Mouse (Mus musculus) CH12.LX (cell line): ENCODE measurements around the gene Tmem164. TPM values are rescaled to one million over a fixed set of nuclear protein-coding genes. Genes with fewer than 3 reads are reported as not detected.

ENCODE experiments used
- DNase-seq: peaks from one replicate; pipeline ENCODE4 v3.0.0-alpha.2; 2013; ENCODE audit errors: extremely low read depth
- H3K27ac ChIP-seq: 2 replicates; pipeline ENCODE4 v1.5.1; 2012; ENCODE audit warnings: low read depth, mild to moderate bottlenecking, control low read depth, moderate library complexity; ENCODE audit not compliant: insufficient read depth
- H3K27me3 ChIP-seq: replicated peaks from 2 replicates; pipeline ENCODE3; 2012; ENCODE audit warnings: inconsistent platforms
- H3K36me3 ChIP-seq, 2 experiments: replicated peaks in 1 of 2; 2 replicates each; pipeline versions ENCODE3 to v1.6.1; 2012; ENCODE audit warnings: inconsistent platforms in 1 of 2, low read length in 1 of 2, mild to moderate bottlenecking in 1 of 2, mixed read lengths in 1 of 2, moderate library complexity in 1 of 2; ENCODE audit not compliant: control insufficient read depth in 1 of 2, insufficient read depth in 1 of 2
- H3K4me1 ChIP-seq, 2 experiments: 2 replicates each; pipeline ENCODE4 v1.6.1; 2012; ENCODE audit warnings: inconsistent platforms in 1 of 2, moderate library complexity in 1 of 2; ENCODE audit not compliant: insufficient read depth in 2 of 2, control insufficient read depth in 1 of 2
- H3K4me2 ChIP-seq: 2 replicates; pipeline ENCODE4 v1.6.1; 2012; ENCODE audit warnings: low read depth, mild to moderate bottlenecking, control low read depth; ENCODE audit not compliant: poor library complexity, insufficient read depth, severe bottlenecking
- H3K4me3 ChIP-seq, 3 experiments: fragments of 150-350 bp in 1 of 3; sonication (generic) in 1 of 3; replicated peaks in 1 of 3; 2 replicates each; pipeline versions ENCODE3 to v1.5.1; 2011 to 2012; ENCODE audit warnings: low read depth in 2 of 3, low read length in 2 of 3, mild to moderate bottlenecking in 2 of 3, moderate library complexity in 2 of 3, control low read depth in 1 of 3, improper control_type of control experiment in 1 of 3, inconsistent platforms in 1 of 3, mixed read lengths in 1 of 3; ENCODE audit not compliant: poor library complexity in 1 of 3
- H3K79me2 ChIP-seq: replicated peaks from 2 replicates; pipeline ENCODE4 v1.6.1; 2012; ENCODE audit warnings: mild to moderate bottlenecking, moderate library complexity; ENCODE audit not compliant: control insufficient read depth, poor library complexity, insufficient read depth, severe bottlenecking; ENCODE audit errors: extremely low read depth
- H3K9ac ChIP-seq: 2 replicates; pipeline ENCODE4 v1.6.1; 2012; ENCODE audit warnings: low read depth, mild to moderate bottlenecking, control low read depth, moderate library complexity; ENCODE audit not compliant: insufficient read depth
- H3K9me3 ChIP-seq: replicated peaks from 2 replicates; pipeline ENCODE3; 2012; ENCODE audit warnings: low read length, inconsistent platforms, mixed read lengths
- BHLHE40 ChIP-seq: IDR thresholded peaks from 2 replicates; pipeline ENCODE4 v1.6.1; 2011; ENCODE audit warnings: mild to moderate bottlenecking, low read depth, low read length, improper control_type of control experiment
- CHD1 ChIP-seq: IDR thresholded peaks from 2 replicates; pipeline ENCODE4 v1.6.1; 2012; ENCODE audit warnings: low read depth, low read length, improper control_type of control experiment, inconsistent platforms
- CHD2 ChIP-seq: IDR thresholded peaks from 2 replicates; pipeline ENCODE4 v1.6.1; 2011; ENCODE audit warnings: low read length, improper control_type of control experiment
- CTCF ChIP-seq, 2 experiments: IDR thresholded peaks in 1 of 2; conservative IDR thresholded peaks in 1 of 2; 2 replicates each; pipeline ENCODE4 v1.5.1; 2011 to 2012; ENCODE audit warnings: low read depth in 2 of 2, low read length in 2 of 2, improper control_type of control experiment in 1 of 2, inconsistent platforms in 1 of 2, mild to moderate bottlenecking in 1 of 2, moderate library complexity in 1 of 2
- E2F4 ChIP-seq: IDR thresholded peaks from 2 replicates; pipeline ENCODE4 v1.6.1; 2011; ENCODE audit warnings: low read depth, low read length, improper control_type of control experiment; ENCODE audit not compliant: insufficient replicate concordance
- ELF1 ChIP-seq: IDR thresholded peaks from 2 replicates; pipeline ENCODE4 v1.6.1; 2014; ENCODE audit warnings: low read depth, mild to moderate bottlenecking, inconsistent platforms, low read length, improper control_type of control experiment
- EP300 ChIP-seq: IDR thresholded peaks from 2 replicates; pipeline ENCODE4 v1.6.1; 2011; ENCODE audit warnings: low read length, improper control_type of control experiment
- GABPA ChIP-seq: IDR thresholded peaks from 2 replicates; pipeline ENCODE4 v1.6.1; 2012; ENCODE audit warnings: low read depth, low read length, improper control_type of control experiment, inconsistent platforms; ENCODE audit not compliant: insufficient replicate concordance
- HCFC1 ChIP-seq: IDR thresholded peaks from 2 replicates; pipeline ENCODE4 v1.6.1; 2012; ENCODE audit warnings: low read depth, mild to moderate bottlenecking, inconsistent platforms, low read length, improper control_type of control experiment
- JUND ChIP-seq: conservative IDR thresholded peaks from 2 replicates; pipeline ENCODE4 v1.6.1; 2011; ENCODE audit warnings: low read depth, low read length, improper control_type of control experiment
- MXI1 ChIP-seq: IDR thresholded peaks from 2 replicates; pipeline ENCODE4 v1.6.1; 2011; ENCODE audit warnings: mild to moderate bottlenecking, low read depth, low read length, improper control_type of control experiment
- MYC ChIP-seq: IDR thresholded peaks from 2 replicates; pipeline ENCODE4 v1.6.1; 2011; ENCODE audit warnings: low read depth, mild to moderate bottlenecking, improper control_type of control experiment, low read length
- POLR2AphosphoS2 ChIP-seq: IDR thresholded peaks from 2 replicates; pipeline ENCODE4 v1.6.1; 2011; ENCODE audit warnings: low read depth, low read length, improper control_type of control experiment
- RAD21 ChIP-seq: IDR thresholded peaks from 2 replicates; pipeline ENCODE4 v1.6.1; 2011; ENCODE audit warnings: low read depth, mild to moderate bottlenecking, low read length, improper control_type of control experiment, moderate library complexity
- RCOR1 ChIP-seq: conservative IDR thresholded peaks from 2 replicates; pipeline ENCODE4 v1.6.1; 2012; ENCODE audit warnings: low read depth, mild to moderate bottlenecking, inconsistent platforms, low read length, improper control_type of control experiment
- TBP ChIP-seq: conservative IDR thresholded peaks from 2 replicates; pipeline ENCODE4 v1.6.1; 2011; ENCODE audit warnings: low read depth, low read length, improper control_type of control experiment
- TCF12 ChIP-seq: IDR thresholded peaks from 2 replicates; pipeline ENCODE4 v1.6.1; 2014; ENCODE audit warnings: low read depth, mild to moderate bottlenecking, inconsistent platforms, low read length, improper control_type of control experiment
- UBTF ChIP-seq: IDR thresholded peaks from 2 replicates; pipeline ENCODE4 v1.6.1; 2012; ENCODE audit warnings: low read depth, mild to moderate bottlenecking, inconsistent platforms, low read length, improper control_type of control experiment, moderate library complexity
- ZC3H11A ChIP-seq: IDR thresholded peaks from 2 replicates; pipeline ENCODE4 v1.6.1; 2012; ENCODE audit warnings: low read depth, mild to moderate bottlenecking, inconsistent platforms, low read length, improper control_type of control experiment
- ZNF384 ChIP-seq: IDR thresholded peaks from 2 replicates; pipeline ENCODE4 v1.6.1; 2012; ENCODE audit warnings: low read depth, low read length, improper control_type of control experiment, inconsistent platforms
- dilution Hi-C: fragments of 300-500 bp; cut with MboI; formaldehyde crosslinking; loops from 2 replicates; pipeline ENCODE4 v1.14.3; 2020; ENCODE audit warnings: low sequenced_read_pairs; ENCODE audit not compliant: extremely low pct_unique_long_range_greater_than_20kb, extremely low pct_ligation_motif_present
- in situ Hi-C: fragments of 300-500 bp; cut with MboI; formaldehyde crosslinking; loops from 3 replicates; pipeline ENCODE4 v1.14.3; 2019; ENCODE audit warnings: low sequenced_read_pairs, low pct_ligation_motif_present, low pct_unique_long_range_greater_than_20kb, mixed read lengths
- polyA plus RNA-seq: library from polyadenylated mRNA; unstranded; fragments of >175 nt; gene quantifications from 2 replicates; pipeline ENCODE4 v1.2.1, GENCODE M21; 2012; ENCODE audit warnings: low read depth; ENCODE audit not compliant: insufficient read length
- total RNA-seq, 2 experiments: library from RNA; depleted of rRNA; stranded (reverse); fragments of 300-350 nt in 1 of 2; fragments of >200 nt in 1 of 2; gene quantifications; 2 replicates each; pipeline ENCODE4 v1.2.3; 2012 to 2014

Gene Tmem164
- total and polyA plus RNA-seq, 3 experiments = 19.2 to 22.7 (median 21.5) TPM

- dilution Hi-C loops = no loop called here
- Histone ChIP-seq H3K4me3 (no peak overlapping the region), H3K4me2 (no peak overlapping the region), H3K27me3 (no peaks in the 10 kb centered on the region), H3K79me2 (peaks cover 1% of the 10 kb centered on the region; the same call in 1 of the 2 replicates), H3K27ac (no peak overlapping the region), H3K9me3 (no peaks in the 10 kb centered on the region), H3K36me3 (no peaks in the 10 kb centered on the region), H3K9ac (no peak overlapping the region), H3K4me1 (peaks cover 0 to 7% of the 10 kb centered on the region in 2 experiments; a peak in 1 of 4 replicates)
- TF ChIP-seq CTCF (conservative IDR thresholded peaks at IDR 0.05 in 1 of 2, IDR thresholded peaks at IDR 0.05 in 1 of 2; ENCODE audit: low read depth in 2 of 2, low read length in 2 of 2) (no peak), ZNF384 (0 out of 2 replicates have a peak, but pooled peaks have one; percentile 22)
- no peak for DNase-seq
- in situ Hi-C loops = no loop called here
These were observed 4.0 kb upstream of the Tmem164 start for GRCm38 (mm10) chrX:142677193-142677592.

- TF ChIP-seq POLR2AphosphoS2 (no peak), GABPA (no peak), RCOR1 (no peak), EP300 (no peak), CTCF (conservative IDR thresholded peaks at IDR 0.05 in 1 of 2, IDR thresholded peaks at IDR 0.05 in 1 of 2; ENCODE audit: low read depth in 2 of 2, low read length in 2 of 2) (no peak), TBP (no peak), JUND (no peak), CHD1 (no peak), ZNF384 (no peak), ELF1 (no peak), TCF12 (no peak), BHLHE40 (no peak), HCFC1 (no peak), MYC (no peak), ZC3H11A (no peak), E2F4 (no peak), CHD2 (no peak), UBTF (no peak), RAD21 (no peak), MXI1 (no peak)
- no peaks in the 10 kb centered on the region for H3K27me3 ChIP-seq
- H3K79me2 ChIP-seq = peaks cover 8% of the 10 kb centered on the region
- dilution Hi-C loops = no loop called here
- no peak for DNase-seq
- H3K4me3 ChIP-seq = no peak overlapping the region
- H3K4me1 ChIP-seq = peaks cover 4 to 17% of the 10 kb centered on the region in 2 experiments; a peak in 3 of 4 replicates
- no peak overlapping the region for H3K4me2 ChIP-seq
- no peaks in the 10 kb centered on the region for H3K9me3 ChIP-seq
- in situ Hi-C loops = no loop called here
- H3K27ac ChIP-seq = no peak overlapping the region
- H3K36me3 ChIP-seq = peaks cover 0 to 6% of the 10 kb centered on the region in 2 experiments
- H3K9ac ChIP-seq = no peak overlapping the region
These were observed 2.4 kb upstream of the Tmem164 start for GRCm38 (mm10) chrX:142678499-142679474.
